Mouse (Mus musculus): ENCODE measurements around the gene Slc16a11. TPM values are rescaled to one million over a fixed set of nuclear protein-coding genes. Genes with fewer than 3 reads are reported as not detected.

Slc16a11 gene
- polyA plus RNA-seq, 1 experiment from 2014 or later, result 0.63 TPM

- Histone ChIP-seq H3K4me3 (ENCODE audit: low read depth, low read length) (peak within 1 kb of the TSS; percentile 89), H3K27me3 (ENCODE audit: insufficient read depth, low read length) (no peaks in the 10 kb centered on the region), H3K27ac (ENCODE audit: low read depth) (peak within 1 kb of the TSS; percentile 95), H3K4me2 (peak within 1 kb of the TSS; percentile 95), H3K4me1 (ENCODE audit: insufficient read depth) (peaks cover 9% of the 10 kb centered on the region), H3K9me3 (ENCODE audit: low read depth, low read length) (no peaks in the 10 kb centered on the region), H3K9ac (peak within 1 kb of the TSS; percentile 78), H3K36me3 (ENCODE audit: insufficient read depth) (peaks cover 15% of the 10 kb centered on the region)
- DNase-seq (peak; percentile 98), ATAC-seq (ENCODE audit: insufficient read depth) (peak; percentile 91)
- TF ChIP-seq CTCF (IDR thresholded peaks at IDR 0.05; ENCODE audit: low read depth), result peak; percentile 50
- WGBS, result under 1% methylated on average over 70 of the region's 70 CpGs
Observed at GRCm38 (mm10) chr11:70237457-70238167, 25.1 kb downstream of the Slc16a11 start, which contains the start of gene 0610010K14Rik. Gene 0610010K14Rik, minus strand, starts transcription at chr11:70237914.

- TF ChIP-seq CTCF (IDR thresholded peaks at IDR 0.05; ENCODE audit: low read depth), result no peak
- Histone ChIP-seq H3K4me3 (ENCODE audit: low read depth, low read length) (peak overlapping the region; percentile 89), H3K27me3 (ENCODE audit: insufficient read depth, low read length) (no peaks in the 10 kb centered on the region), H3K36me3 (ENCODE audit: insufficient read depth) (peaks cover 15% of the 10 kb centered on the region), H3K27ac (ENCODE audit: low read depth) (peak overlapping the region; percentile 95), H3K9ac (peak overlapping the region; percentile 78), H3K9me3 (ENCODE audit: low read depth, low read length) (no peaks in the 10 kb centered on the region), H3K4me2 (peak overlapping the region; percentile 95), H3K4me1 (ENCODE audit: insufficient read depth) (peaks cover 9% of the 10 kb centered on the region; the same call in 1 of the 2 replicates)
- 8% methylated on average over 23 of the region's 23 CpGs for WGBS
- no peak for ATAC-seq (ENCODE audit: insufficient read depth)
- no peak for DNase-seq
Observed at GRCm38 (mm10) chr11:70238591-70239440, 26.3 kb downstream of the Slc16a11 start.

- H3K9ac ChIP-seq, result peak within 1 kb of the TSS; percentile 78
- peaks cover 9% of the 10 kb centered on the region; the same call in 1 of the 2 replicates for H3K4me1 ChIP-seq (ENCODE audit: insufficient read depth)
- peak; percentile 93 for DNase-seq
- TF ChIP-seq CTCF (IDR thresholded peaks at IDR 0.05; ENCODE audit: low read depth), result no peak
- no peaks in the 10 kb centered on the region for H3K9me3 ChIP-seq (ENCODE audit: low read depth, low read length)
- no peaks in the 10 kb centered on the region for H3K27me3 ChIP-seq (ENCODE audit: insufficient read depth, low read length)
- peak within 1 kb of the TSS; percentile 95 for H3K27ac ChIP-seq (ENCODE audit: low read depth)
- peaks cover 13% of the 10 kb centered on the region for H3K36me3 ChIP-seq (ENCODE audit: insufficient read depth)
- peak within 1 kb of the TSS; percentile 95 for H3K4me2 ChIP-seq
- H3K4me3 ChIP-seq (ENCODE audit: low read depth, low read length), result peak within 1 kb of the TSS; percentile 89
- 0% methylated on average over 28 of the region's 35 CpGs for WGBS
- ATAC-seq (ENCODE audit: insufficient read depth), result peak; percentile 36
Observed at GRCm38 (mm10) chr11:70239541-70240279, 27.2 kb downstream of the Slc16a11 start, which contains the start of the genes Gm21988 and Rnasek. Gene Gm21988, minus strand, starts transcription at chr11:70239830. Gene Rnasek, minus strand, starts transcription at chr11:70239842.

- 69% methylated on average over 11 of the region's 11 CpGs for WGBS
Observed at GRCm38 (mm10) chr11:70242591-70242990, 30.0 kb downstream of the Slc16a11 start.

GRCm38 (mm10) chr11:70247136-70247845 is 34.7 kb downstream of the Slc16a11 start:
- Histone ChIP-seq H3K36me3 (ENCODE audit: insufficient read depth) (no peaks in the 10 kb centered on the region), H3K9ac (no peak overlapping the region), H3K4me2 (no peak overlapping the region), H3K27ac (ENCODE audit: low read depth) (no peak overlapping the region), H3K27me3 (ENCODE audit: insufficient read depth, low read length) (peaks cover 4% of the 10 kb centered on the region), H3K4me1 (ENCODE audit: insufficient read depth) (no peaks in the 10 kb centered on the region), H3K9me3 (ENCODE audit: low read depth, low read length) (no peaks in the 10 kb centered on the region), H3K4me3 (ENCODE audit: low read depth, low read length) (no peak overlapping the region)
- 53% methylated on average over 9 of the region's 9 CpGs for WGBS
- DNase-seq, result peak; percentile 86
- peak; percentile 83 for TF ChIP-seq CTCF (IDR thresholded peaks at IDR 0.05; ENCODE audit: low read depth)
- ATAC-seq (ENCODE audit: insufficient read depth), result no peak

More at GRCm38 (mm10) chr11:70242591-70242990, 30.0 kb downstream of the Slc16a11 start:
- Histone ChIP-seq H3K27ac (ENCODE audit: low read depth) (no peak overlapping the region), H3K9ac (no peak overlapping the region), H3K4me2 (no peak overlapping the region), H3K9me3 (ENCODE audit: low read depth, low read length) (no peaks in the 10 kb centered on the region), H3K4me3 (ENCODE audit: low read depth, low read length) (no peak overlapping the region), H3K4me1 (ENCODE audit: insufficient read depth) (peaks cover 6% of the 10 kb centered on the region; the same call in 1 of the 2 replicates), H3K36me3 (ENCODE audit: insufficient read depth) (no peaks in the 10 kb centered on the region), H3K27me3 (ENCODE audit: insufficient read depth, low read length) (no peaks in the 10 kb centered on the region)
- DNase-seq (no peak), ATAC-seq (ENCODE audit: insufficient read depth) (no peak)
- TF ChIP-seq CTCF (IDR thresholded peaks at IDR 0.05; ENCODE audit: low read depth), result no peak

- no peak overlapping the region for H3K4me3 ChIP-seq (ENCODE audit: low read depth, low read length)
- 59% methylated on average over 11 of the region's 11 CpGs for WGBS
- peaks cover 33% of the 10 kb centered on the region for H3K27me3 ChIP-seq (ENCODE audit: insufficient read depth, low read length)
Observed at GRCm38 (mm10) chr11:70250150-70250549, 37.6 kb downstream of the Slc16a11 start.

More at GRCm38 (mm10) chr11:70250150-70250549, 37.6 kb downstream of the Slc16a11 start:
- no peak for TF ChIP-seq CTCF (IDR thresholded peaks at IDR 0.05; ENCODE audit: low read depth)
- no peak overlapping the region for H3K4me2 ChIP-seq
- no peaks in the 10 kb centered on the region for H3K4me1 ChIP-seq (ENCODE audit: insufficient read depth)
- no peak overlapping the region for H3K27ac ChIP-seq (ENCODE audit: low read depth)
- H3K36me3 ChIP-seq (ENCODE audit: insufficient read depth), result no peaks in the 10 kb centered on the region
- H3K9me3 ChIP-seq (ENCODE audit: low read depth, low read length), result no peaks in the 10 kb centered on the region
- DNase-seq (no peak), ATAC-seq (ENCODE audit: insufficient read depth) (no peak)
- no peak overlapping the region for H3K9ac ChIP-seq

All from lung, embryonic 14.5 days (tissue).